Mouse (Mus musculus) CD4-positive, CD25-positive, alpha-beta regulatory T cell, adult 4 months (primary cell): ENCODE measurements at regions not wholly inside any gene's neighbourhood (a gene's known extent, or its start where the extent isn't known, plus 50 kb on each side); places are given as distances from the start of the nearest gene placed in this dataset.

Source experiments
- ATAC-seq: one replicate; pipeline ENCODE4 v1.8.0; 2017

GRCm38 (mm10) chr13:84565644-84566532, 343.8 kb downstream of the Tmem161b start:
- no peak for ATAC-seq

GRCm38 (mm10) chr13:84566533-84566832, 344.4 kb downstream of the Tmem161b start:
- ATAC-seq: no peak

GRCm38 (mm10) chr13:84569371-84569770, 347.3 kb downstream of the Tmem161b start:
- ATAC-seq: no peak

- no peak for ATAC-seq
Measured at GRCm38 (mm10) chr13:84570206-84570605, 348.1 kb downstream of the Tmem161b start.

GRCm38 (mm10) chr13:84570984-84571844, 349.1 kb downstream of the Tmem161b start:
- no peak for ATAC-seq

- ATAC-seq: no peak
Measured at GRCm38 (mm10) chr13:84571845-84572193, 349.7 kb downstream of the Tmem161b start.

GRCm38 (mm10) chr13:84572231-84572630, 350.1 kb downstream of the Tmem161b start:
- no peak for ATAC-seq

- ATAC-seq: no peak
Measured at GRCm38 (mm10) chr13:84596585-84597142, 374.6 kb downstream of the Tmem161b start.

- ATAC-seq: no peak
Measured at GRCm38 (mm10) chr13:84602612-84603011, 380.5 kb downstream of the Tmem161b start.

GRCm38 (mm10) chr13:84612497-84612896, 390.4 kb downstream of the Tmem161b start:
- ATAC-seq: no peak

GRCm38 (mm10) chr13:84613004-84613403, 390.9 kb downstream of the Tmem161b start:
- no peak for ATAC-seq

GRCm38 (mm10) chr13:84624691-84625090, 402.6 kb downstream of the Tmem161b start:
- ATAC-seq: no peak

GRCm38 (mm10) chr13:84625527-84625926, 403.4 kb downstream of the Tmem161b start:
- ATAC-seq: no peak

- ATAC-seq: no peak
Measured at GRCm38 (mm10) chr13:84625927-84626326, 403.8 kb downstream of the Tmem161b start.

GRCm38 (mm10) chr13:84626397-84626796, 404.3 kb downstream of the Tmem161b start:
- no peak for ATAC-seq

GRCm38 (mm10) chr13:84630686-84631085, 408.6 kb downstream of the Tmem161b start:
- ATAC-seq: no peak

GRCm38 (mm10) chr13:84632493-84632892, 410.4 kb downstream of the Tmem161b start:
- no peak for ATAC-seq

- no peak for ATAC-seq
Measured at GRCm38 (mm10) chr13:84636831-84637230, 414.7 kb downstream of the Tmem161b start.

GRCm38 (mm10) chr13:84637606-84638005, 415.5 kb downstream of the Tmem161b start:
- no peak for ATAC-seq

GRCm38 (mm10) chr13:84638401-84638934, 416.4 kb downstream of the Tmem161b start:
- ATAC-seq: no peak

- ATAC-seq: no peak
Measured at GRCm38 (mm10) chr13:84639087-84640022, 417.3 kb downstream of the Tmem161b start.

GRCm38 (mm10) chr13:84644024-84644423, 421.9 kb downstream of the Tmem161b start:
- ATAC-seq: no peak
